Mouse (Mus musculus): ENCODE data around the gene Cfap20. TPM values are rescaled to one million over a fixed set of nuclear protein-coding genes. Genes with fewer than 3 reads are reported as not detected.

The Cfap20 gene
- polyA plus RNA-seq, 1 experiment from 2014 or later, result 139 TPM

DNA sequence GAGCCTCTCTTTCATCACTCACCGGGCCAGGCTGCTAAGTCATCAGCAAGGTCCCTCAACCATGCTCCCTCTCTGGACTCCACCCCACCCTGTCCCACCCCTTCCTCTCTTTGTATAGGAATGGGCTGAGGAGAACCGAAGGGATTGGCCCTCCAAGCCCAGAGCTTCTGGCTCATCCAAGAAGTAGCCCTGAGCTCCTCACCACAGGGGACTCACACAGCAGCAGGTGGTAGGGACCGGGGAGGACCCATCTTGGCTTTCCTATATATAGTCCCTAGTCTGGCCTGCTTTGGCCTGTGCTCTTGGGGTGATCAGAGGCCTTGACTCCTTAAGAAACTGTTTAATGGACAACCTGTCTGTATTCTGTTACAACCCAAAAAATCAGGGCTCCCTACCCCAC is 60.2 kb downstream of the Cfap20 start:
- ATAC-seq (replicated peaks; ENCODE audit: insufficient number of reproducible peaks, low FRiP score, low TSS enrichment), result no peak
- Histone ChIP-seq H3K4me3 (ENCODE audit: low read depth, low read length) (no peak overlapping the region), H3K4me1 (ENCODE audit: control insufficient read depth, insufficient read depth, low read length) (peaks cover 38% of the 10 kb centered on the region), H3K9me3 (replicated peaks; ENCODE audit: control insufficient read depth, low read length) (no peaks in the 10 kb centered on the region), H3K4me2 (no peak overlapping the region), H3K9ac (ENCODE audit: low read depth, low read length) (no peak overlapping the region), H3K36me3 (ENCODE audit: control insufficient read depth, insufficient read depth, low read length) (peaks cover 30% of the 10 kb centered on the region), H3K27ac (ENCODE audit: low read depth, low read length) (no peak overlapping the region), H3K27me3 (ENCODE audit: control insufficient read depth, insufficient read depth, low read length) (no peaks in the 10 kb centered on the region)
- 68% methylated on average over 3 of the region's 3 CpGs for WGBS (ENCODE audit: insufficient replicate concordance)

DNA sequence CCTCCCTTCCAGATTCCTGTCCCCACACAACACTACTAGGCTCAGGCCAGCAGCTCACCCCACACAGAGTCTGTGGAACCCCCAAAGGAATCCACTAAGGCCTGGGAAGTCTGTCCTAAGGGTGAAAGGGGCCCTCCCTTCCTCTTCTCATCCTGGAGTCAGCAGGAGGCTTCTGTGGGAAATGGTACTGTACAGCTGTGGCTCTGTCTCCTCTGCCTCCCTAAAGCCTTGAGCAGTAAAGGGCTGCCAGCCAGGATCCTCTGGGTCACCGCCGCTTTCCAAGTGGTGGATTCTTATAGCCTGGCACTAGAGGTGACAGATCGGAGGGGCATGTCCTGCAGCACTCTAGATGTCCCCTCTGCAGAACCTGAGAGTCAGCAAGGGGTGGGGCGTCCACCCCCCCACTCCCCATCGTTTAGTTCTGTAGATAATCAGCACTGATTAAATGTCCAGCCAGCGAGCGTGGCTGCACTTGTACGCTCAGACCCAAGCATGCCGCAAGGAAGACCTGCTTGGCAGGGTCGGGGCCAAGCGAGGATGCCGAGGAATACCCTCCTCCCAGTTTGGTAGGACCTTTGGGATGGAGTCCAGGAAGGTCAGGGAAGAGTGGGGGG is 61.2 kb downstream of the Cfap20 start:
- no peak overlapping the region for H3K4me2 ChIP-seq
- peaks cover 39% of the 10 kb centered on the region for H3K36me3 ChIP-seq (ENCODE audit: control insufficient read depth, insufficient read depth, low read length)
- H3K4me1 ChIP-seq (ENCODE audit: control insufficient read depth, insufficient read depth, low read length), result peaks cover 43% of the 10 kb centered on the region
- no peaks in the 10 kb centered on the region for H3K27me3 ChIP-seq (ENCODE audit: control insufficient read depth, insufficient read depth, low read length)
- WGBS (ENCODE audit: insufficient replicate concordance), result 63% methylated on average over 12 of the region's 12 CpGs
- no peaks in the 10 kb centered on the region for H3K9me3 ChIP-seq (replicated peaks; ENCODE audit: control insufficient read depth, low read length)
- no peak overlapping the region for H3K4me3 ChIP-seq (ENCODE audit: low read depth, low read length)
- no peak for ATAC-seq (replicated peaks; ENCODE audit: insufficient number of reproducible peaks, low FRiP score, low TSS enrichment)
- H3K27ac ChIP-seq (ENCODE audit: low read depth, low read length), result no peak overlapping the region; the same call in 1 of the 2 replicates
- H3K9ac ChIP-seq (ENCODE audit: low read depth, low read length), result 0 out of 2 replicates have a peak overlapping the region, but pooled peaks have one; percentile 28

Other genes with a start within 250 kb of the Cfap20 start
- gene Kifc3, start 232.1 kb downstream of the Cfap20 start, polyA plus RNA-seq (2014; fragmentation: Nextera tagmentation; extraction: Ambion mirVana), result 5.7 and 10.0 TPM in 2 replicates
- gene Cngb1, start 128.3 kb downstream of the Cfap20 start, polyA plus RNA-seq (2014; fragmentation: Nextera tagmentation; extraction: Ambion mirVana), result 0.82 TPM in 1 of 2 replicates, not detected in the other
- gene Tepp, start 124.3 kb downstream of the Cfap20 start, polyA plus RNA-seq (2014; fragmentation: Nextera tagmentation; extraction: Ambion mirVana), result not detected in 2 replicates
- 4.4 and 5.9 TPM in 2 replicates for gene Zfp319, start 102.9 kb downstream of the Cfap20 start, polyA plus RNA-seq (2014; fragmentation: Nextera tagmentation; extraction: Ambion mirVana)
- gene Usb1, start 102.6 kb downstream of the Cfap20 start, polyA plus RNA-seq (2014; fragmentation: Nextera tagmentation; extraction: Ambion mirVana), result 26.3 and 27.2 TPM in 2 replicates
- 38.1 and 43.1 TPM in 2 replicates for gene Mmp15, start 82.6 kb downstream of the Cfap20 start, polyA plus RNA-seq (2014; fragmentation: Nextera tagmentation; extraction: Ambion mirVana)
- 12.1 and 16.0 TPM in 2 replicates for gene Csnk2a2, start 55.2 kb upstream of the Cfap20 start, polyA plus RNA-seq (2014; fragmentation: Nextera tagmentation; extraction: Ambion mirVana)
- 2.2 and 2.3 TPM in 2 replicates for gene Ccdc113, start 99.2 kb upstream of the Cfap20 start, polyA plus RNA-seq (2014; fragmentation: Nextera tagmentation; extraction: Ambion mirVana)
- gene Prss54, start 141.5 kb upstream of the Cfap20 start, polyA plus RNA-seq (2014; fragmentation: Nextera tagmentation; extraction: Ambion mirVana), result not detected in 2 replicates
- gene Gins3, start 198.6 kb upstream of the Cfap20 start, polyA plus RNA-seq (2014; fragmentation: Nextera tagmentation; extraction: Ambion mirVana), result 19.5 and 20.1 TPM in 2 replicates
- gene Ndrg4, start 242.1 kb upstream of the Cfap20 start, polyA plus RNA-seq (2014; fragmentation: Nextera tagmentation; extraction: Ambion mirVana), result 225 and 286 TPM in 2 replicates

All from heart, embryonic 11.5 days (tissue).